Mouse (Mus musculus): ENCODE results near the gene Ckm.

Ckm gene

GRCm38 (mm10) chr7:19472403-19472802, 67.8 kb downstream of the Ckm start:
- no peak for DNase-seq

Measured in layer of hippocampus, adult 9-11 months (tissue).